Mouse (Mus musculus): Measurements from ENCODE around the gene Apmap. TPM values are rescaled to one million over a fixed set of nuclear protein-coding genes. Genes with fewer than 3 reads are reported as not detected.

Gene Apmap
- 37.0 TPM for polyA plus RNA-seq (2017; shearing (Covaris generic))

GRCm38 (mm10) chr2:150608087-150608799 is at the start of gene Apmap:
Gene Apmap, minus strand, starts transcription at chr2:150608567.

GRCm38 (mm10) chr2:150569847-150570590 is 38.3 kb downstream of the Apmap start, which contains the start of gene Cst7:
Gene Cst7, plus strand, starts transcription at chr2:150570415.

Other genes starting within 250 kb of the Apmap start
- 8.5 TPM for gene 3300002I08Rik, start 245.8 kb downstream of the Apmap start, polyA plus RNA-seq (2017; shearing (Covaris generic))
- gene Zfp442, start 157.1 kb downstream of the Apmap start, polyA plus RNA-seq (2017; shearing (Covaris generic)), result 9.4 TPM
- gene Zfp345, start 123.5 kb downstream of the Apmap start, polyA plus RNA-seq (2017; shearing (Covaris generic)), result 0.50 TPM
- 326 TPM for gene Cst7, start 38.2 kb downstream of the Apmap start, polyA plus RNA-seq (2017; shearing (Covaris generic))
- 19.7 TPM for gene Acss1, start 59.9 kb upstream of the Apmap start, polyA plus RNA-seq (2017; shearing (Covaris generic))
- not detected for gene Vsx1, start 80.8 kb upstream of the Apmap start, polyA plus RNA-seq (2017; shearing (Covaris generic))
- gene Entpd6, start 140.5 kb upstream of the Apmap start, polyA plus RNA-seq (2017; shearing (Covaris generic)), result 59.5 TPM
- 115 TPM for gene Pygb, start 178.2 kb upstream of the Apmap start, polyA plus RNA-seq (2017; shearing (Covaris generic))

Measured in activated CD4-positive, CD25-positive, alpha-beta regulatory T cell, adult 9 weeks (primary cell).